Mouse (Mus musculus) heart, adult 9 months (tissue): ENCODE data around the gene Adgrb2.

ENCODE experiments used
- DNase-seq, 2 experiments: peaks; one replicate each; pipeline ENCODE4 v3.0.0; 2022; ENCODE audit warnings: low spot score in 2 of 2

The Adgrb2 gene

DNA sequence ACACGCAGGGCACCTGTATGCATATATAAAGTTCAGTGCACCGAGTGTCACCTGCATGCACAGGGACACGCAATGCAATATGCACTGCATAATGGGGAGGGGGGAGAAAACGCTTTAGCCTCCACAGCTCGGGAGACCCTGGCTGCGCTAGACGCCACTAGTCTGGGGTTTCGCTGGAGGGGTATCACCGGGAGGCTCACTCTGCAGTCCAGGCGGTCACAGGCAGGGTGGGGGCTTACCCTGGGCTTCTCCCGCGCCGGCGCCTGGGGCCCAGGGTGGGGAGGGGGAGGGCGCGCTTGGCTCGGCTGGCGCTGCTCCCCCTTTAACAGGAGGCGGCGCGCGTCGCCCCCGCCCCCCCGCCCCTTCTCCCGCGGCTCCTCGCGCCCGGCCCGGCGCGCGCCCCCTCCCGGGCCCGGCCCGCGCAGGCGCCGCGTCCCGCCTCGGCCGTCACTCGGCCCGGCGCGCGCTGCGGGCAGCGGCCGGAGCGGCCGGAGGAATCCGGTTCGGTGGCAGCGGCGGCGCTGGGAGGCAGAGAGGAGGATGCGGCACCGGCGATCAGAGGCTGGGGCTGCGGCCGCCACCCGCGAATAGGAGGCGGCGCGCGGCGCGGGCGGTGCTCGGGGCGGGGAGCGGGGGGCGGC lies at the start of gene Adgrb2:
Adgrb2 (plus strand) TSS at position 450 of the 641 bp plus-strand sequence.
- DNase-seq, result no peak

- DNase-seq, result peak; percentile 69 to 72
These were observed 33.3 kb upstream of the Adgrb2 start for GRCm38 (mm10) chr4:129951359-129951821.

GRCm38 (mm10) chr4:129952241-129952810 lies 32.3 kb upstream of the Adgrb2 start:
- DNase-seq, result no peak

DNA sequence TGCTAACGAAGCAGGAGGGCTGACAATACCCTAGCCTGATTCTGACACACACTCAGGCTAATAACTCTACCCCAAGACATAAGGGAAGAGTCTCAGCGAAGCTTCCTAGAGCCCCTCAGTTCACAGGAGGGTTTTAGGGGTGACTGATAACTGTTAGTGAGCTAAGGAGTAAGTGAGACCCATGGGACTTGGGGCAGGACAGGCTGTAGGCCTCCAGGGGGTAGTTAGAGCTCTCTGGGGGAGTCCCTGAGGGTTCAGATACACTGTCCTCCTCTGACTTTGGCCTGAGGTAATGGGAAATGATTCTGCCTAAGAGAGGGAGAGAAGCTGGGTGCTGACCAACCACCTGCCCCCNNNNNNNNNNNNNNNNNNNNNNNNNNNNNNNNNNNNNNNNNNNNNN lies 30.1 kb upstream of the Adgrb2 start:
- no peak for DNase-seq

GRCm38 (mm10) chr4:129960180-129960944 lies 24.3 kb upstream of the Adgrb2 start:
- DNase-seq, result peak; percentile 57 to 62

GRCm38 (mm10) chr4:129965294-129965693 lies 19.4 kb upstream of the Adgrb2 start:
- DNase-seq, result no peak

DNA sequence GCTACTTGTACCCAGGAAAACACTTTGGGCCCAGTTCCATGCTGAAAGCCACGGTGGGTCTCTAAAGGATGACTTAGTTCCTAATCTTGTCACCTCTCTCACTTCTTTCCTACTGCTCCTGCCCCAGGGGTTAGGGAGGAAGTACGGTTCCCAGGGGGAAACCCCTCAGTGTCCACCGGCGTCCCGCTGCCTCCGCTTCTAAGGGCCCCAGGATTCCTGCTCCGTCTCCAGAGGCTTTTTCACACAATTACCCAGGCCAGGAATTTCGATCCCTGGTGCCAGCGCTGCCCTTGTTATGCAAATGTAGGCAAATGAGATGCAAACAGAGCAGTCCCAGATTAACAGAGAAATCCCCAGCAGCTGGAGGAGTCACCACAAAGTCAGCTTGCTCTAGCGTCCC lies 18.5 kb upstream of the Adgrb2 start:
- DNase-seq, result no peak

- DNase-seq, result no peak
These were observed 17.4 kb upstream of the Adgrb2 start for GRCm38 (mm10) chr4:129967024-129968014.

- DNase-seq, result no peak
These were observed 14.5 kb upstream of the Adgrb2 start for GRCm38 (mm10) chr4:129970168-129970567.

DNA sequence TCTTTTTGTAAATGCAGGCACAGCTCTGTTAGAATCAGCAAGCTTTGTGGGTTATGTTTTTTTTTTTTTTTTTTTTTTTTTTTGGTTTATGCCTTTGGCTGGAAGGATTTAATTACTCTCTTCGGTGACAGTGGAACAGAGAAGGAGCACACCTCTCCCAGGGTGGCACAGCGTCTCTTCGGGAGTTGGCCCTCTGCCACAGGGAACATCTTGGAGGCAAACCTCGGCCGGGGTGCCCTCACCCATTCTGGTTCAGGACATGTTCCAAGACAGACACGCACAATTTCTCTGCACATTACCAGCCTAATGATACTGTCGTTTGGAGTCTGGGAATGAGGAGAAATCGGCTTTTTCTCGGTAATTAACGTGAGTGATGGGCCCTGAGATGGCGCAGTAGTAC lies 13.8 kb upstream of the Adgrb2 start:
- no peak for DNase-seq

- no peak for DNase-seq
These were observed 12.7 kb upstream of the Adgrb2 start for GRCm38 (mm10) chr4:129971989-129972388.

DNA sequence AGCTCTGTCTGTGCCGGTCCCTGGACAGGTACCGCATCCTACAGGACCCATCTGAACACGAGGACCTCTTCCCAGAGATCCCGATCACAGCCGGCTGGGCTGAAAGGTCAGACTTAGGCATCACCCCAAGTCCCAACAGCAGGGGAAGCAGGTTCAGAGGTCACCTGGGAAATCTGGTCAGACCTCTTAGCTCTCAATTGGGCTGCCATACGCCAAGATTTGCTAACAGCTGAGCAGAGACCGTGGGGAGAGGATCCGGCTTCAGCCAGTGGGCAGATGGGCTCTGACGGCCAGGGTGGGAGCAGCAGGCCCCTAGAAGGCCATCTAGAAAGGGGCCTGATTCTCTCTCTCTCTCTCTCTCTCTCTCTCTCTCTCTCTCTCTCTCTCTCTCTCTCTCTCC lies 10.4 kb upstream of the Adgrb2 start:
- DNase-seq, result no peak

DNA sequence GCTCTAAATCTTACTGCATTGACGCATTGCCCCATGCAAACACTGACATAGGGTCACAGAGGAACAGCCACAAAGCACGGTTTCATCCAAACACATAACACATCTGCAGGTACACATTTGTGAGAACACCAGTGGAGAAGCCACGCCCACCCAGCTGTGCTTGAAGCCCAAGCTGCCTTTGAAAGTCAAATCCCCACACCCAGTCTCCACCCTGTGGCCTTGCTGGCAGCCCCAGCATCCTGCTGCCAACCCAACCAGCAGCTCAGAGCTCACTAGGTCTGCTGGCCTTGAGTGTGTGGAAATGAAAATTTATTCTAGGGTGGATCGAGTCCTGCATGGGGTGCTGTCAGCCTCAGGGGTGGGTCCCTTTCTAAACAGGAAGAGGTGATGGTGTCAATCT lies 7.4 kb upstream of the Adgrb2 start:
- no peak for DNase-seq

GRCm38 (mm10) chr4:129978227-129978626 lies 6.4 kb upstream of the Adgrb2 start:
- DNase-seq, result no peak

DNA sequence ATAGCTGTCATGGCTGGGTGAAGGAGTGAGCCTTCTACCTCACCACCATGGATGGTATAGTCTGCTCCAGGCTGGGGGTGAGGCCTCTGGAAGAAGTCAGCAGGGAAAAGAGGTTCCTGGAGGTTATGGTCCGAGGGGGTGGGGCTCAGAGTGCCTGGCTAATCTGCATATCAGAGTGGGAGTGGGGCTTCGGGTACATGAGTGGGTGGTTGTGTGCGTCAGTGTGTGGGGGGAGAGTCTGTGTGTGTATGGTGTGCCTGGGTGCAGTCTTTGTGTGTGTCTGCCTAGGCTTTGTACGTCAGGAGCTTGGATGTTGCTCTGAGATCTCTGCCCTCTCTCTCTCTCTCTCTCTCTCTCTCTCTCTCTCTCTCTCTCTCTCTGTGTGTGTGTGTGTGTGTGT lies 5.7 kb upstream of the Adgrb2 start:
- no peak for DNase-seq

GRCm38 (mm10) chr4:129981657-129982056 lies 3.0 kb upstream of the Adgrb2 start:
- no peak for DNase-seq

DNA sequence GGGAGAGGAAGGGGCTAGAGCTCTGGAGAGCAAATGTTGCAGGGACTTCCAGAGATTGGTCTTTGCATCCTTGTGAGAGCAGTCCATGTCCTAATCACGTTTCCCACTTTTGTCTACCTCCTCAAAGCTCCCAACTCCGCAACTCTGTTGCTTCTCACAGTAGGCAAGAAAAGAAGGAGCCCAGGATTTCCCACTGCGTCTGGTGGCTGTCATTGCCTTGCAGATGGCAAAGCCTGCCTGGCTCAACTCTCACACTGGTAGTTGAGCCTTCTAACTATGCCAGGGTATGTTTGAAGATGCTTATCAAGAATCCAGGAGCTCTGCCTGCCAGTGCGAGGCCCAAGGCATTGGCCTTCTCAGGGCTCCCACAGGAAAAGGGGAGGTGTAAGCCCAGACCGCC lies 1.6 kb upstream of the Adgrb2 start:
- no peak for DNase-seq

- DNase-seq, result peak; percentile 53 to 65
These were observed 778 bp upstream of the Adgrb2 start for GRCm38 (mm10) chr4:129983764-129984420.

DNA sequence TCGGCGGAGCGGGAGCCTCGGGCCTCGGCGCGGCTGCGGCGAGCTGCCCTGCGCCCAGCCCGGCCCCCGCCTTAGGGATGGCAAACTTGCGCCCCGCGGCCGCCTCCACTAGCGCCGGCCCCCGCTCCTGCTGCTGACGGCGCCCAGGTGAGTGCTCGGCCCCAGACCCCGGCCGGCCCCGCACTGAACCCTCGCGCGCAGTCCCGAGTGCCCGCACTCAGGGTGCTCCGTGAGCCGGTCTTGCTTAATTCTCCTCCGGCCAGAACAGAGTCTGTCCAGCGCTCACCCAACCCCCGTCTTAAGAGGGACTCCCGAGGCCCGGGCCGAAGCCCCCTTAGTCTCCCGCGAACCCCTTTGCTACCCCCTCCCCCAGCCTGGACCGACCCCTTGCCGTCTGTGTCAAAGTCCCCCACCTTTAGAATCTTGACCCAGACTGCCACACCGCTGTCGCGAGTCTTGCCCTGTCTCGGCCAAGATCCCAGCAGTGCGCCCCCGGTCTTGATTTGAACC lies 546 bp downstream of the Adgrb2 start:
- DNase-seq, result no peak

GRCm38 (mm10) chr4:129985671-129986441 lies 1.2 kb downstream of the Adgrb2 start:
- no peak for DNase-seq
